In the genomic region with DNA sequence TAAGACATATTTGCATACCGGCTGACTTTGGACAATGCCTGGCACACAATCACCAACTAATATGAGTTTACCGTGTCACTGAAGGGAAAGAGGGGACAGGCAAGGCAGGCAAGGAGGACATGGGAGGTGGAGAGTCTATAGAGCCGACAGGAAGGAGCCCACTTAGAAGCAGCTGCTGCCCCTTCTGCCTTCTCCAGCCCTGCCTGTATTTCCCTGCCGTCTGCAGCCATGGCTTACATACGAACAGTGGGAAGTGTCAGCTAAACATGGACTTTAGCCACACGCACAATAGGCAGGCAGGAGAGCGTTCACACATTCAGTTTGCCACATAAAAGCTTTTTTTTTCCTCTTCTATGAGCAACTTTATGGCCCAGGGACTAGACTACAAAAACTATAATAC, we compare ENCODE assay signal across 17 mouse cellular contexts.
DNase-seq lines count a peak whose midpoint lies in the region; ATAC-seq and TF ChIP-seq lines count a peak whose summit lies in the region.
"Had no signal": no experiment of that assay in that cellular context is flagged by ENCODE, and none has a peak within 500 bp of the region (broad histone marks: within the 10 kb centered on the region; RNA-seq: fewer than 3 reads in every experiment).

No protein-coding gene starts in this region.

- H3K4me3 ChIP-seq in forebrain, embryonic 11.5 days (ENCODE audit: low read depth, low read length) = no peak overlapping the region
- H3K4me3 ChIP-seq in forebrain, embryonic 10.5 days = no peak overlapping the region
- H3K4me3 ChIP-seq in layer of hippocampus, adult 2 months = no peak overlapping the region
- H3K4me3 ChIP-seq in midbrain, postnatal 0 days (ENCODE audit: low read depth, low read length) = no peak overlapping the region
- H3K4me3 ChIP-seq in liver, embryonic 11.5 days (ENCODE audit: low read depth, low read length) = no peak overlapping the region
- H3K4me3 ChIP-seq: embryonic facial prominence, embryonic 13.5 days; heart, embryonic 15.5 days; neural tube, embryonic 12.5 days had no signal

- no peaks in the 10 kb centered on the region for H3K36me3 ChIP-seq in forebrain, embryonic 11.5 days (ENCODE audit: control insufficient read depth, insufficient read depth, low read length)
- H3K36me3 ChIP-seq in forebrain, embryonic 10.5 days (replicated peaks) = no peaks in the 10 kb centered on the region
- H3K36me3 ChIP-seq in midbrain, postnatal 0 days (ENCODE audit: insufficient read depth, low read length) = no peaks in the 10 kb centered on the region
- no peaks in the 10 kb centered on the region for H3K36me3 ChIP-seq in liver, embryonic 11.5 days (ENCODE audit: control insufficient read depth, insufficient read depth, low read length)
- H3K36me3 ChIP-seq: embryonic facial prominence, embryonic 13.5 days; heart, embryonic 15.5 days; neural tube, embryonic 12.5 days had no signal

- no peak overlapping the region for H3K4me2 ChIP-seq in forebrain, embryonic 11.5 days (ENCODE audit: low read depth, low read length, severe bottlenecking)
- H3K4me2 ChIP-seq in midbrain, postnatal 0 days (ENCODE audit: low read depth, low read length, poor library complexity, severe bottlenecking) = no peak overlapping the region
- no peak overlapping the region for H3K4me2 ChIP-seq in liver, embryonic 11.5 days
- H3K4me2 ChIP-seq: embryonic facial prominence, embryonic 13.5 days; heart, embryonic 15.5 days; neural tube, embryonic 12.5 days had no signal

- no peak overlapping the region for H3K27ac ChIP-seq in forebrain, embryonic 11.5 days (ENCODE audit: low read depth, low read length)
- H3K27ac ChIP-seq in forebrain, embryonic 10.5 days = no peak overlapping the region
- no peak overlapping the region for H3K27ac ChIP-seq in layer of hippocampus, adult 2 months
- H3K27ac ChIP-seq in midbrain, postnatal 0 days (ENCODE audit: low read depth, low read length) = no peak overlapping the region
- no peak overlapping the region for H3K27ac ChIP-seq in liver, embryonic 11.5 days (ENCODE audit: low read depth, low read length)
- H3K27ac ChIP-seq: embryonic facial prominence, embryonic 13.5 days; heart, embryonic 15.5 days; neural tube, embryonic 12.5 days had no signal

- no peaks in the 10 kb centered on the region for H3K27me3 ChIP-seq in forebrain, embryonic 11.5 days (ENCODE audit: control insufficient read depth, insufficient read depth, low read length)
- H3K27me3 ChIP-seq in forebrain, embryonic 10.5 days (ENCODE audit: poor library complexity, severe bottlenecking) = no peaks in the 10 kb centered on the region; the same call in 1 of the 2 replicates
- no peaks in the 10 kb centered on the region for H3K27me3 ChIP-seq in midbrain, postnatal 0 days (ENCODE audit: insufficient read depth, low read length)
- no peaks in the 10 kb centered on the region for H3K27me3 ChIP-seq in liver, embryonic 11.5 days (replicated peaks; ENCODE audit: control insufficient read depth, insufficient read depth, low read length)
- H3K27me3 ChIP-seq: embryonic facial prominence, embryonic 13.5 days; heart, embryonic 15.5 days; neural tube, embryonic 12.5 days had no signal

- H3K4me1 ChIP-seq in forebrain, embryonic 11.5 days (replicated peaks; ENCODE audit: control insufficient read depth, insufficient read depth, low read length) = no peaks in the 10 kb centered on the region
- H3K4me1 ChIP-seq in forebrain, embryonic 10.5 days = peaks cover 19% of the 10 kb centered on the region
- H3K4me1 ChIP-seq in midbrain, postnatal 0 days (ENCODE audit: insufficient read depth, low read length) = no peaks in the 10 kb centered on the region
- H3K4me1 ChIP-seq in liver, embryonic 11.5 days (replicated peaks; ENCODE audit: control insufficient read depth, insufficient read depth, low read length) = no peaks in the 10 kb centered on the region
- H3K4me1 ChIP-seq: heart, embryonic 15.5 days had no signal

- WGBS in forebrain, embryonic 11.5 days = 36% methylated on average over 7 of the region's 7 CpGs
- 61% methylated on average over 7 of the region's 7 CpGs for WGBS in forebrain, embryonic 10.5 days
- WGBS in midbrain, postnatal 0 days = 36% methylated on average over 7 of the region's 7 CpGs
- WGBS in liver, embryonic 11.5 days = 65% methylated on average over 7 of the region's 7 CpGs

- no peak for TF ChIP-seq CTCF in layer of hippocampus, adult 2 months (conservative IDR thresholded peaks at IDR 0.05)
- TF ChIP-seq CTCF in midbrain, postnatal 0 days (IDR thresholded peaks at IDR 0.05) = no peak

- peak; percentile 45 for DNase-seq in forebrain, embryonic 11.5 days (ENCODE audit: low spot score)
- no peak for DNase-seq in forebrain, embryonic 10.5 days (ENCODE audit: extremely low spot score, low spot score)
- DNase-seq in layer of hippocampus, adult 9-11 months = peak; percentile 3
- DNase-seq in layer of hippocampus, adult 2 months (ENCODE audit: low spot score in 2 of 2) = no peak
- peak; percentile 29 for DNase-seq in brain, adult 2 months (ENCODE audit: low read depth, low spot score)
- peak; percentile 36 for DNase-seq in midbrain, postnatal 0 days (ENCODE audit: low spot score)
- DNase-seq in liver, embryonic 11.5 days (ENCODE audit: low spot score) = no peak
- DNase-seq: cerebellum, adult 9-11 months; gastrocnemius, postnatal 14 days; heart, postnatal 4 days; kidney, adult 8-10 months; kidney, postnatal 14 days; thymus, postnatal 25 days had no signal

- H3K9ac ChIP-seq in forebrain, embryonic 11.5 days (ENCODE audit: low read length) = no peak overlapping the region
- H3K9ac ChIP-seq in midbrain, postnatal 0 days (replicated peaks; ENCODE audit: low read length, poor library complexity, severe bottlenecking) = no peak overlapping the region
- H3K9ac ChIP-seq in liver, embryonic 11.5 days (ENCODE audit: low read depth, low read length) = no peak overlapping the region
- H3K9ac ChIP-seq: embryonic facial prominence, embryonic 13.5 days; heart, embryonic 15.5 days; neural tube, embryonic 12.5 days had no signal

- H3K9me3 ChIP-seq in forebrain, embryonic 11.5 days (ENCODE audit: control insufficient read depth, low read length) = no peaks in the 10 kb centered on the region
- no peaks in the 10 kb centered on the region for H3K9me3 ChIP-seq in forebrain, embryonic 10.5 days
- H3K9me3 ChIP-seq in midbrain, postnatal 0 days (ENCODE audit: low read length) = no peaks in the 10 kb centered on the region
- no peaks in the 10 kb centered on the region for H3K9me3 ChIP-seq in liver, embryonic 11.5 days (ENCODE audit: control insufficient read depth, low read length)
- H3K9me3 ChIP-seq: embryonic facial prominence, embryonic 13.5 days; heart, embryonic 15.5 days; neural tube, embryonic 12.5 days had no signal

- ATAC-seq in forebrain, embryonic 11.5 days (replicated peaks; ENCODE audit: low FRiP score) = no peak
- no peak for ATAC-seq in midbrain, postnatal 0 days (ENCODE audit: low FRiP score)
- no peak for ATAC-seq in liver, embryonic 11.5 days (replicated peaks; ENCODE audit: low FRiP score)
- ATAC-seq: lung, postnatal 0 days had no signal

Comparison
In these comparisons a context has a peak if more than half of its experiments do, and no peak if none do; other contexts are left out.
1. DNase-seq: peak in forebrain, embryonic 11.5 days (single experiment), layer of hippocampus, adult 9-11 months (single experiment), brain, adult 2 months (single experiment) and midbrain, postnatal 0 days (single experiment); none in forebrain, embryonic 10.5 days (single experiment), layer of hippocampus, adult 2 months (0 of 2) and liver, embryonic 11.5 days (single experiment).